Mouse (Mus musculus) CH12.LX (cell line): ENCODE measurements around the gene Tekt3. TPM values are rescaled to one million over a fixed set of nuclear protein-coding genes. Genes with fewer than 3 reads are reported as not detected.

Experiments
- DNase-seq: peaks from one replicate; pipeline ENCODE4 v3.0.0-alpha.2; 2013; ENCODE audit errors: extremely low read depth
- H3K27ac ChIP-seq: 2 replicates; pipeline ENCODE4 v1.5.1; 2012; ENCODE audit warnings: low read depth, mild to moderate bottlenecking, control low read depth, moderate library complexity; ENCODE audit not compliant: insufficient read depth
- H3K27me3 ChIP-seq: replicated peaks from 2 replicates; pipeline ENCODE3; 2012; ENCODE audit warnings: inconsistent platforms
- H3K36me3 ChIP-seq, 2 experiments: replicated peaks in 1 of 2; 2 replicates each; pipeline versions ENCODE3 to v1.6.1; 2012; ENCODE audit warnings: inconsistent platforms in 1 of 2, low read length in 1 of 2, mild to moderate bottlenecking in 1 of 2, mixed read lengths in 1 of 2, moderate library complexity in 1 of 2; ENCODE audit not compliant: control insufficient read depth in 1 of 2, insufficient read depth in 1 of 2
- H3K4me1 ChIP-seq, 2 experiments: 2 replicates each; pipeline ENCODE4 v1.6.1; 2012; ENCODE audit warnings: inconsistent platforms in 1 of 2, moderate library complexity in 1 of 2; ENCODE audit not compliant: insufficient read depth in 2 of 2, control insufficient read depth in 1 of 2
- H3K4me2 ChIP-seq: 2 replicates; pipeline ENCODE4 v1.6.1; 2012; ENCODE audit warnings: low read depth, mild to moderate bottlenecking, control low read depth; ENCODE audit not compliant: poor library complexity, insufficient read depth, severe bottlenecking
- H3K4me3 ChIP-seq, 3 experiments: fragments of 150-350 bp in 1 of 3; sonication (generic) in 1 of 3; replicated peaks in 1 of 3; 2 replicates each; pipeline versions ENCODE3 to v1.5.1; 2011 to 2012; ENCODE audit warnings: low read depth in 2 of 3, low read length in 2 of 3, mild to moderate bottlenecking in 2 of 3, moderate library complexity in 2 of 3, control low read depth in 1 of 3, improper control_type of control experiment in 1 of 3, inconsistent platforms in 1 of 3, mixed read lengths in 1 of 3; ENCODE audit not compliant: poor library complexity in 1 of 3
- H3K79me2 ChIP-seq: replicated peaks from 2 replicates; pipeline ENCODE4 v1.6.1; 2012; ENCODE audit warnings: mild to moderate bottlenecking, moderate library complexity; ENCODE audit not compliant: control insufficient read depth, poor library complexity, insufficient read depth, severe bottlenecking; ENCODE audit errors: extremely low read depth
- H3K9ac ChIP-seq: 2 replicates; pipeline ENCODE4 v1.6.1; 2012; ENCODE audit warnings: low read depth, mild to moderate bottlenecking, control low read depth, moderate library complexity; ENCODE audit not compliant: insufficient read depth
- H3K9me3 ChIP-seq: replicated peaks from 2 replicates; pipeline ENCODE3; 2012; ENCODE audit warnings: low read length, inconsistent platforms, mixed read lengths
- CTCF ChIP-seq, 2 experiments: IDR thresholded peaks in 1 of 2; conservative IDR thresholded peaks in 1 of 2; 2 replicates each; pipeline ENCODE4 v1.5.1; 2011 to 2012; ENCODE audit warnings: low read depth in 2 of 2, low read length in 2 of 2, improper control_type of control experiment in 1 of 2, inconsistent platforms in 1 of 2, mild to moderate bottlenecking in 1 of 2, moderate library complexity in 1 of 2
- E2F4 ChIP-seq: IDR thresholded peaks from 2 replicates; pipeline ENCODE4 v1.6.1; 2011; ENCODE audit warnings: low read depth, low read length, improper control_type of control experiment; ENCODE audit not compliant: insufficient replicate concordance
- ELF1 ChIP-seq: IDR thresholded peaks from 2 replicates; pipeline ENCODE4 v1.6.1; 2014; ENCODE audit warnings: low read depth, mild to moderate bottlenecking, inconsistent platforms, low read length, improper control_type of control experiment
- GABPA ChIP-seq: IDR thresholded peaks from 2 replicates; pipeline ENCODE4 v1.6.1; 2012; ENCODE audit warnings: low read depth, low read length, improper control_type of control experiment, inconsistent platforms; ENCODE audit not compliant: insufficient replicate concordance
- HCFC1 ChIP-seq: IDR thresholded peaks from 2 replicates; pipeline ENCODE4 v1.6.1; 2012; ENCODE audit warnings: low read depth, mild to moderate bottlenecking, inconsistent platforms, low read length, improper control_type of control experiment
- IRF4 ChIP-seq: IDR thresholded peaks from 2 replicates; pipeline ENCODE4 v1.6.1; 2014; ENCODE audit warnings: low read depth, mild to moderate bottlenecking, inconsistent platforms, low read length, improper control_type of control experiment
- KAT2A ChIP-seq: IDR thresholded peaks from 2 replicates; pipeline ENCODE4 v1.6.1; 2012; ENCODE audit warnings: low read length, improper control_type of control experiment, inconsistent platforms; ENCODE audit not compliant: insufficient replicate concordance
- MAX ChIP-seq: IDR thresholded peaks from 2 replicates; pipeline ENCODE4 v1.6.1; 2011; ENCODE audit warnings: low read length, improper control_type of control experiment
- MYC ChIP-seq: IDR thresholded peaks from 2 replicates; pipeline ENCODE4 v1.6.1; 2011; ENCODE audit warnings: low read depth, mild to moderate bottlenecking, improper control_type of control experiment, low read length
- NELFE ChIP-seq: IDR thresholded peaks from 2 replicates; pipeline ENCODE4 v1.6.1; 2011; ENCODE audit warnings: low read depth, low read length, improper control_type of control experiment
- NRF1 ChIP-seq: IDR thresholded peaks from 2 replicates; pipeline ENCODE4 v1.6.1; 2014; ENCODE audit warnings: low read depth, mild to moderate bottlenecking, inconsistent platforms, low read length, improper control_type of control experiment, moderate library complexity
- PAX5 ChIP-seq: IDR thresholded peaks from 2 replicates; pipeline ENCODE4 v1.6.1; 2012; ENCODE audit warnings: low read length, inconsistent platforms, mixed read lengths
- POLR2A ChIP-seq: IDR thresholded peaks from 2 replicates; pipeline ENCODE4 v1.6.1; 2011; ENCODE audit warnings: low read depth, mild to moderate bottlenecking, improper control_type of control experiment, low read length
- RCOR1 ChIP-seq: conservative IDR thresholded peaks from 2 replicates; pipeline ENCODE4 v1.6.1; 2012; ENCODE audit warnings: low read depth, mild to moderate bottlenecking, inconsistent platforms, low read length, improper control_type of control experiment
- SIN3A ChIP-seq: IDR thresholded peaks from 2 replicates; pipeline ENCODE4 v1.6.1; 2012; ENCODE audit warnings: low read length, improper control_type of control experiment, inconsistent platforms
- SMC3 ChIP-seq: IDR thresholded peaks from 2 replicates; pipeline ENCODE4 v1.6.1; 2011; ENCODE audit warnings: low read depth, low read length, improper control_type of control experiment
- TBP ChIP-seq: conservative IDR thresholded peaks from 2 replicates; pipeline ENCODE4 v1.6.1; 2011; ENCODE audit warnings: low read depth, low read length, improper control_type of control experiment
- UBTF ChIP-seq: IDR thresholded peaks from 2 replicates; pipeline ENCODE4 v1.6.1; 2012; ENCODE audit warnings: low read depth, mild to moderate bottlenecking, inconsistent platforms, low read length, improper control_type of control experiment, moderate library complexity
- USF1 ChIP-seq: IDR thresholded peaks from 2 replicates; pipeline ENCODE4 v1.6.1; 2014; ENCODE audit warnings: low read depth, mild to moderate bottlenecking, inconsistent platforms, low read length, improper control_type of control experiment
- ZKSCAN1 ChIP-seq: IDR thresholded peaks from 2 replicates; pipeline ENCODE4 v1.6.1; 2012; ENCODE audit warnings: low read depth, inconsistent platforms, low read length, improper control_type of control experiment, borderline replicate concordance
- dilution Hi-C: fragments of 300-500 bp; cut with MboI; formaldehyde crosslinking; loops from 2 replicates; pipeline ENCODE4 v1.14.3; 2020; ENCODE audit warnings: low sequenced_read_pairs; ENCODE audit not compliant: extremely low pct_unique_long_range_greater_than_20kb, extremely low pct_ligation_motif_present
- in situ Hi-C: fragments of 300-500 bp; cut with MboI; formaldehyde crosslinking; loops from 3 replicates; pipeline ENCODE4 v1.14.3; 2019; ENCODE audit warnings: low sequenced_read_pairs, low pct_ligation_motif_present, low pct_unique_long_range_greater_than_20kb, mixed read lengths
- polyA plus RNA-seq: library from polyadenylated mRNA; unstranded; fragments of >175 nt; gene quantifications from 2 replicates; pipeline ENCODE4 v1.2.1, GENCODE M21; 2012; ENCODE audit warnings: low read depth; ENCODE audit not compliant: insufficient read length
- total RNA-seq, 2 experiments: library from RNA; depleted of rRNA; stranded (reverse); fragments of 300-350 nt in 1 of 2; fragments of >200 nt in 1 of 2; gene quantifications; 2 replicates each; pipeline ENCODE4 v1.2.3; 2012 to 2014

Tekt3 gene
- total and polyA plus RNA-seq, 3 experiments = not detected

GRCm38 (mm10) chr11:63142311-63142710, 80.9 kb downstream of the Tekt3 start:
- in situ Hi-C loops = no loop called here
- no peaks in the 10 kb centered on the region for H3K36me3 ChIP-seq

GRCm38 (mm10) chr11:63142816-63143215, 81.4 kb downstream of the Tekt3 start:
- no peak for DNase-seq
- TF ChIP-seq ZKSCAN1 (no peak), MAX (no peak)
- TF ChIP-seq, all 38 proteins: peak for 0
- in situ Hi-C loops = no loop called here
- Histone ChIP-seq H3K4me1 (no peaks in the 10 kb centered on the region), H3K9me3 (no peaks in the 10 kb centered on the region), H3K27ac (no peak overlapping the region), H3K36me3 (no peaks in the 10 kb centered on the region), H3K79me2 (no peaks in the 10 kb centered on the region), H3K4me3 (no peak overlapping the region), H3K27me3 (no peaks in the 10 kb centered on the region), H3K9ac (no peak overlapping the region), H3K4me2 (no peak overlapping the region)
- dilution Hi-C loops = no loop called here

More at GRCm38 (mm10) chr11:63142311-63142710, 80.9 kb downstream of the Tekt3 start:
- TF ChIP-seq ZKSCAN1 (no peak), POLR2A (no peak), IRF4 (no peak)
- TF ChIP-seq, all 38 proteins: peak for 0
- no peaks in the 10 kb centered on the region for H3K27me3 ChIP-seq
- no peak overlapping the region for H3K27ac ChIP-seq
- DNase-seq = no peak
- no peak overlapping the region for H3K9ac ChIP-seq
- no peaks in the 10 kb centered on the region for H3K9me3 ChIP-seq
- dilution Hi-C loops = no loop called here
- H3K4me1 ChIP-seq = peaks cover 0 to under 1% of the 10 kb centered on the region in 2 experiments; a peak in 1 of 4 replicates
- H3K4me2 ChIP-seq = no peak overlapping the region
- no peaks in the 10 kb centered on the region for H3K79me2 ChIP-seq
- H3K4me3 ChIP-seq = no peak overlapping the region

- no peak overlapping the region for H3K4me3 ChIP-seq
- TF ChIP-seq HCFC1 (no peak), UBTF (no peak), PAX5 (no peak), USF1 (no peak), CTCF (conservative IDR thresholded peaks at IDR 0.05 in 1 of 2, IDR thresholded peaks at IDR 0.05 in 1 of 2; ENCODE audit: low read depth in 2 of 2, low read length in 2 of 2) (no peak), RCOR1 (no peak), NELFE (no peak), MYC (no peak), ELF1 (no peak), KAT2A (no peak), E2F4 (no peak), GABPA (no peak), SMC3 (no peak), SIN3A (no peak), TBP (no peak), NRF1 (no peak)
- TF ChIP-seq, all 38 proteins: peak for 0
- no peak for DNase-seq
- in situ Hi-C loops (no loop called here), dilution Hi-C loops (no loop called here)
- Histone ChIP-seq H3K27ac (no peak overlapping the region), H3K9me3 (no peaks in the 10 kb centered on the region), H3K9ac (no peak overlapping the region), H3K4me1 (peaks cover 0 to 3% of the 10 kb centered on the region in 2 experiments; a peak in 1 of 4 replicates), H3K79me2 (no peaks in the 10 kb centered on the region), H3K4me2 (no peak overlapping the region), H3K27me3 (no peaks in the 10 kb centered on the region), H3K36me3 (no peaks in the 10 kb centered on the region)
Observed at GRCm38 (mm10) chr11:63143486-63143885, 82.0 kb downstream of the Tekt3 start.
